16 mouse cellular contexts compared by ENCODE assay signal in genomic region chr9:101062253-101062780, GRCm38 (mm10).
"Had no signal": no experiment of that assay in that cellular context is flagged by ENCODE, and none has a peak within 500 bp of the region (broad histone marks: within the 10 kb centered on the region; RNA-seq: fewer than 3 reads in every experiment).

No protein-coding gene starts in this region.

- H3K27me3 ChIP-seq: midbrain, embryonic 12.5 days; neural tube, embryonic 13.5 days; neural tube, embryonic 15.5 days had no signal

- H3K4me2 ChIP-seq: midbrain, embryonic 12.5 days; neural tube, embryonic 13.5 days; neural tube, embryonic 15.5 days had no signal

- H3K9me3 ChIP-seq: midbrain, embryonic 12.5 days; neural tube, embryonic 13.5 days; neural tube, embryonic 15.5 days had no signal

- DNase-seq: midbrain, embryonic 14.5 days; retina, postnatal 1 day; right cerebral cortex, adult 18-20 months; right cerebral cortex, postnatal 25 days; right cerebral cortex, postnatal 4 days; spleen, adult 18-20 months; thymus, adult 18-20 months; thymus, postnatal 14 days; thymus, postnatal 36 days had no signal

- H3K27ac ChIP-seq: liver, embryonic 14.5 days; midbrain, embryonic 10.5 days; midbrain, embryonic 12.5 days; neural tube, embryonic 13.5 days; neural tube, embryonic 15.5 days had no signal

- H3K36me3 ChIP-seq: midbrain, embryonic 10.5 days; midbrain, embryonic 12.5 days; neural tube, embryonic 13.5 days; neural tube, embryonic 15.5 days had no signal

- ATAC-seq: midbrain, embryonic 16.5 days had no signal

- H3K9ac ChIP-seq: liver, embryonic 14.5 days; midbrain, embryonic 12.5 days; neural tube, embryonic 13.5 days; neural tube, embryonic 15.5 days had no signal

- H3K4me1 ChIP-seq: midbrain, embryonic 12.5 days had no signal

- H3K4me3 ChIP-seq: midbrain, embryonic 10.5 days; midbrain, embryonic 12.5 days; myocyte; neural tube, embryonic 13.5 days; neural tube, embryonic 15.5 days had no signal
